Mouse (Mus musculus): ENCODE data around the gene Pgm5. TPM values are rescaled to one million over a fixed set of nuclear protein-coding genes. Genes with fewer than 3 reads are reported as not detected.

Pgm5 gene
- polyA plus RNA-seq, 1 experiment: 21.8 TPM

DNA sequence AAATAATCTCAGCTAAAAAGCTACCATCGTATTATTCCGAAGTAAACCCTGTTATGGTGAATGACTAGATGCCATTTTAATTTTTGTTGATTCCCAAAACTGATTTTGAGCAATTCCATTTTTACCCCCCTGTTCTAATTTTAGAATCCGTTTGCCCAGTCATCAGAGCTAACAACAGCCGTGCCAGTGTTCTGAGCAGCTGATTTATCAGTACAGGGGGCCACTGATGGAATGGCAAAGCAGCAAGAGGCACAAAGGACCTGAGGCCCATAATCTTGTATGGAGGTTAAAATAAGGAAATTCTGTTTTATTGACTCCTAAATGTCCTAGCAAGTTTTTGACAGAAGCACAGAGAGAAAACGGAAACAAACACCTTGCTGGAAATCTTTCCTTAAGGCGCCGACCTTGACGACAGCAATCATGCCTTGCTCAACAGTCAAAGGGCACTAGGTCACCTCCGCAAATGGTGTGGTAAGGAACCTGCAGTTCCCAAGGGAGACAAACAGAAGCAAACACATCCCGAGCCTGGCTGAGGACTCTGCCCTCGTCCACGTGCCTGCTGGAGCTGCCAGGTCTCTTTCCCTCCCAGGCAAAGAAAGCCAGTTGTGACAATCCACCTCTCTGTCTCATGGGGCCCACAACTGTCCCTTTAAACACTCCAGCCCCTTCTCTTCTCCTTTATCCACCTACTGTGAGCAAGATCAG lies 178.5 kb downstream of the Pgm5 start:
- Histone ChIP-seq H3K4me1 (ENCODE audit: control insufficient read depth, insufficient read depth, low read length) (no peaks in the 10 kb centered on the region), H3K4me3 (replicated peaks; ENCODE audit: extremely low read depth, low read depth, low read length) (no peak overlapping the region)
- no peak for TF ChIP-seq POLR2A (IDR thresholded peaks at IDR 0.05; ENCODE audit: borderline replicate concordance, extremely low read depth, low read depth, low read length)
- TF ChIP-seq CTCF (IDR thresholded peaks at IDR 0.05; ENCODE audit: insufficient read depth, low read length): no peak
- no peak for DNase-seq
- 63% methylated on average over 12 of the region's 12 CpGs for WGBS

GRCm38 (mm10) chr19:24677242-24677984 lies 184.2 kb downstream of the Pgm5 start:
- no peak for DNase-seq
- 74% methylated on average over 8 of the region's 8 CpGs for WGBS
- H3K4me1 ChIP-seq (ENCODE audit: control insufficient read depth, insufficient read depth, low read length): peaks cover 2% of the 10 kb centered on the region; the same call in 1 of the 2 replicates
- TF ChIP-seq CTCF (IDR thresholded peaks at IDR 0.05; ENCODE audit: insufficient read depth, low read length) (no peak), POLR2A (IDR thresholded peaks at IDR 0.05; ENCODE audit: borderline replicate concordance, extremely low read depth, low read depth, low read length) (no peak)
- H3K4me3 ChIP-seq (replicated peaks; ENCODE audit: extremely low read depth, low read depth, low read length): no peak overlapping the region

GRCm38 (mm10) chr19:24676429-24676828 lies 185.2 kb downstream of the Pgm5 start:
- no peak for TF ChIP-seq CTCF (IDR thresholded peaks at IDR 0.05; ENCODE audit: insufficient read depth, low read length)
- no peak for TF ChIP-seq POLR2A (IDR thresholded peaks at IDR 0.05; ENCODE audit: borderline replicate concordance, extremely low read depth, low read depth, low read length)
- 70% methylated on average over 7 of the region's 7 CpGs for WGBS
- DNase-seq: no peak
- H3K4me1 ChIP-seq (ENCODE audit: control insufficient read depth, insufficient read depth, low read length): peaks cover 8% of the 10 kb centered on the region
- no peak overlapping the region for H3K4me3 ChIP-seq (replicated peaks; ENCODE audit: extremely low read depth, low read depth, low read length)

- WGBS: 23% methylated on average over 4 of the region's 4 CpGs
- DNase-seq: no peak
- Histone ChIP-seq H3K4me1 (ENCODE audit: control insufficient read depth, insufficient read depth, low read length) (peaks cover 8% of the 10 kb centered on the region), H3K4me3 (replicated peaks; ENCODE audit: extremely low read depth, low read depth, low read length) (peak within 1 kb of the TSS; percentile 49)
- TF ChIP-seq POLR2A (IDR thresholded peaks at IDR 0.05; ENCODE audit: borderline replicate concordance, extremely low read depth, low read depth, low read length) (peak; percentile 50; the same call in 1 of the 2 replicates), CTCF (IDR thresholded peaks at IDR 0.05; ENCODE audit: insufficient read depth, low read length) (no peak)
These were observed 187.9 kb downstream of the Pgm5 start, which contains the start of gene Tmem252 for GRCm38 (mm10) chr19:24673762-24674161. Gene Tmem252 (plus strand): TSS chr19:24674008.

DNA sequence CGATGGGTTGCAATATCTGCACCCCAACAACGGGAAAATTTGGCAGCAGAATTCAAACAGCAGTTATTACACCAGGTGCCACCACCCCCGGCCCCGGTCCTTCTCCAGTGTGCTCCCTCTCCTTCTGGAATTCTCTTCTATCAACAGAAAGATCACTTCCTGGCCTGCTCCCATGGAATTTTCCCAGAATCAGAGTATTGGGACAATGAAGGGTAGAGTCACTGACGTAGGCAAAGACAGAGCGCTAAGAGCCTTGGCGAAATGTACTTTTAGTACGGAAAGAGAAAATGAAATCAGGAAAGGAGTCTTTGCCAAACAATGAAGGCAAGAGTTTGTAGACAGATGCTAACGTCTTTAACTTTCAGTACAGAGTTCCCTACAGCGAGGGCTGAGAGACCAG lies 188.3 kb downstream of the Pgm5 start:
- TF ChIP-seq CTCF (IDR thresholded peaks at IDR 0.05; ENCODE audit: insufficient read depth, low read length) (no peak), POLR2A (IDR thresholded peaks at IDR 0.05; ENCODE audit: borderline replicate concordance, extremely low read depth, low read depth, low read length) (no peak)
- 37% methylated on average over 10 of the region's 10 CpGs for WGBS
- peak; percentile 15 for DNase-seq

DNA sequence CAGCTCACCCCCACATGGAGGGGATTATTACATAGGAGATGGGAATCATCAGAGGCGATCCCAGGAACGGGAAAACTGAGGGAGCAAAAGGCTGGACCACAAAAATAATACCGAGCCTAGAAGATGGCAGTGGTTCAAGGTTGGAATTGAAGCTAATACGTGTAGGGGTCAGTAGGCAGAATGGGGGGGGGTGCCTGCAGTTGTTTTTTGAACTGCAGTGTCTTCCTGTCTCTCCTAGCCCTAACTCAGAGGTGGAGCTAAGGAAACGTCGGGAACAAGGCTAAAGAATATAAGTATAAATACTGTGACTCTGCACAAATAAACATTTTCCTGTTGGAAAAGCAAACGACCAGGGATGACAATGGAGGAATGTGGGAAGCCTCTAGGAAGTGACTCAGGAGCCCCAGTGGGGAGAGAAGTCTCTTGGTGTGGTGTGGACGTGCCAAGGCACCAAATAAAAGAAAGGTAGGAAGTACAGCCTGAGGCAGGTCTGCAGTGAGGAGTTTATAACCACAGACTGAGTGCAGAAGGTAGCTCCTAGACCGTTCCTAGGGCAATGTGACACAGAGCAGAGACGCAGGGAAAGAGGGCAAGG lies 189.2 kb downstream of the Pgm5 start:
- WGBS: 30% methylated on average over 10 of the region's 10 CpGs
- H3K4me3 ChIP-seq (replicated peaks; ENCODE audit: extremely low read depth, low read depth, low read length): no peak overlapping the region
- H3K4me1 ChIP-seq (ENCODE audit: control insufficient read depth, insufficient read depth, low read length): peaks cover 8% of the 10 kb centered on the region
- DNase-seq: peak; percentile 9
- TF ChIP-seq CTCF (IDR thresholded peaks at IDR 0.05; ENCODE audit: insufficient read depth, low read length): no peak
- TF ChIP-seq POLR2A (IDR thresholded peaks at IDR 0.05; ENCODE audit: borderline replicate concordance, extremely low read depth, low read depth, low read length): no peak

More for the DNA sequence above, 188.3 kb downstream of the Pgm5 start:
- H3K4me1 ChIP-seq (ENCODE audit: control insufficient read depth, insufficient read depth, low read length): peaks cover 8% of the 10 kb centered on the region
- peak overlapping the region; percentile 46 for H3K4me3 ChIP-seq (replicated peaks; ENCODE audit: extremely low read depth, low read depth, low read length)

DNA sequence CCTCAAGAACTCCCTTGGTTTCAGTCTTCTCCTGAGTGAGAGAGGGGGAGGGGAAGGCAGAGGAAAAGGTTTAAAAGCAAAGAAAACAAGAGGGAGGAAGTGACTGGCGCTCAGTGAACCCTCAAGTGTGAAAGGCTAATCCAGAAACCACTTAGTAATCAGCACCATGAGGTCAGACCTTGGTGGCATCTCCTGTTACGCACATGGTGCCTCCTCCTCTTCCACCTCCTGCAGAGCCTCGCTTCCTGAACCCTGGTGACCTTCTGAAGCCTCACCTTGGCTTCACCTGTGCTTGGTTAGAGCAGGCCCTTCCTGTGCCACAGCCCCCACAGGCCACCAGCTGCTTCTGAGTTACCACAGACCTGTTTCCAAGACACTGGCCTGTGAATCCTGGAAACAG lies 190.1 kb downstream of the Pgm5 start:
- DNase-seq: no peak

GRCm38 (mm10) chr19:24667527-24667926 lies 194.1 kb downstream of the Pgm5 start:
- H3K4me1 ChIP-seq (ENCODE audit: control insufficient read depth, insufficient read depth, low read length): peaks cover 6% of the 10 kb centered on the region
- TF ChIP-seq CTCF (IDR thresholded peaks at IDR 0.05; ENCODE audit: insufficient read depth, low read length) (no peak), POLR2A (IDR thresholded peaks at IDR 0.05; ENCODE audit: borderline replicate concordance, extremely low read depth, low read depth, low read length) (no peak)
- DNase-seq: no peak
- no peak overlapping the region for H3K4me3 ChIP-seq (replicated peaks; ENCODE audit: extremely low read depth, low read depth, low read length)
- 84% methylated on average over 3 of the region's 3 CpGs for WGBS

More for the DNA sequence above, 190.1 kb downstream of the Pgm5 start:
- no peak for TF ChIP-seq POLR2A (IDR thresholded peaks at IDR 0.05; ENCODE audit: borderline replicate concordance, extremely low read depth, low read depth, low read length)
- 43% methylated on average over 3 of the region's 3 CpGs for WGBS
- H3K4me1 ChIP-seq (ENCODE audit: control insufficient read depth, insufficient read depth, low read length): peaks cover 8% of the 10 kb centered on the region
- no peak overlapping the region for H3K4me3 ChIP-seq (replicated peaks; ENCODE audit: extremely low read depth, low read depth, low read length)

GRCm38 (mm10) chr19:24665771-24666170 lies 195.9 kb downstream of the Pgm5 start:
- DNase-seq: no peak
- WGBS: 82% methylated on average over 11 of the region's 11 CpGs
- TF ChIP-seq CTCF (IDR thresholded peaks at IDR 0.05; ENCODE audit: insufficient read depth, low read length) (no peak), POLR2A (IDR thresholded peaks at IDR 0.05; ENCODE audit: borderline replicate concordance, extremely low read depth, low read depth, low read length) (no peak)
- no peaks in the 10 kb centered on the region for H3K4me1 ChIP-seq (ENCODE audit: control insufficient read depth, insufficient read depth, low read length)
- H3K4me3 ChIP-seq (replicated peaks; ENCODE audit: extremely low read depth, low read depth, low read length): no peak overlapping the region

All from lung, adult 2 months (tissue).